Mouse (Mus musculus) intestine, embryonic 16.5 days (tissue): ENCODE measurements at regions not wholly inside any gene's neighbourhood (a gene's known extent, or its start where the extent isn't known, plus 50 kb on each side); places are given as distances from the start of the nearest gene placed in this dataset.

ENCODE experiments used
- ATAC-seq: fragments of 200-750 bp; cut with Nextera tagmentation; 2 replicates; pipeline ENCODE4 v1.8.0; 2017; ENCODE audit warnings: moderate TSS enrichment, moderate library complexity
- H3K27ac ChIP-seq: fragments of 300-500 bp; sonication (generic); 2 replicates; pipeline ENCODE4 v1.5.1; 2014; ENCODE audit warnings: mild to moderate bottlenecking, low read length
- H3K27me3 ChIP-seq: fragments of 300-500 bp; sonication (generic); replicated peaks from 2 replicates; pipeline ENCODE4 v1.6.1; 2014; ENCODE audit warnings: low read length, control low read depth, mixed read lengths; ENCODE audit not compliant: control insufficient read depth, insufficient read depth
- H3K36me3 ChIP-seq: fragments of 300-500 bp; sonication (generic); 2 replicates; pipeline ENCODE4 v1.6.1; 2014; ENCODE audit warnings: low read length, control low read depth; ENCODE audit not compliant: control insufficient read depth, insufficient read depth
- H3K4me1 ChIP-seq: fragments of 300-500 bp; sonication (generic); 2 replicates; pipeline ENCODE4 v1.6.1; 2014; ENCODE audit warnings: low read length, control low read depth, mixed read lengths; ENCODE audit not compliant: control insufficient read depth, insufficient read depth
- H3K4me2 ChIP-seq: fragments of 300-500 bp; sonication (generic); 2 replicates; pipeline ENCODE4 v1.6.1; 2014; ENCODE audit warnings: low read depth, low read length, control low read depth
- H3K4me3 ChIP-seq: fragments of 300-500 bp; sonication (generic); 2 replicates; pipeline ENCODE4 v1.5.1; 2014; ENCODE audit warnings: mild to moderate bottlenecking, low read length
- H3K9ac ChIP-seq: fragments of 300-500 bp; sonication (generic); 2 replicates; pipeline ENCODE4 v1.6.1; 2014; ENCODE audit warnings: low read depth, low read length
- H3K9me3 ChIP-seq: fragments of 300-500 bp; sonication (generic); 2 replicates; pipeline ENCODE4 v1.6.1; 2016; ENCODE audit warnings: low read length, control low read depth; ENCODE audit not compliant: control insufficient read depth
- WGBS: fragments of 180-500 bp; shearing (Covaris S2); extraction: QIAGEN DNeasy Blood & Tissue Kit; methylation state at CpG from one replicate; pipeline ENCODE4 v1.1.7; 2014; 5-methylcytosine and 5-hydroxymethylcytosine counted together

DNA sequence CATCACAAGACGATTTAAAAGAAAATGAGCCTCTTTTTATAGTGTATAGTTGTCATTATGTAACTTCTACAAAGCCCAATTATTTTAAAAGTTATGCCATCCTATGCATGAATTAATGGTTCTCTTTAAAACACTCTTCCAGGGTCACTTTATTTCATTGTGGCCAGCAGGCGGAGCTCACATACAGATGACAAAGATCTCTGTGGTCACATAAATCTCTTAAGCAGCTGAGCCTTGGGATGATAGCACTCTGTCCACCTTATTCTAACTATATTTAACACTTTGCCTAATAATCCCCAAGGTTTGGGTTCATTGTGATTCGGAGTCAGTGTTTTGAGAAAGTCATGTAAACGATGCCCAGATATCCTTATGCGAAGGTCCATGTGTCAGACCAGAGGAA, 56.9 kb upstream of the Phactr1 start:
- WGBS = 55% methylated on average over 5 of the region's 5 CpGs
- no peaks in the 10 kb centered on the region for H3K27me3 ChIP-seq
- no peak for ATAC-seq

More for the DNA sequence above, 56.9 kb upstream of the Phactr1 start:
- H3K27ac ChIP-seq = no peak overlapping the region
- H3K4me1 ChIP-seq = no peaks in the 10 kb centered on the region
- no peaks in the 10 kb centered on the region for H3K36me3 ChIP-seq
- H3K9me3 ChIP-seq = no peaks in the 10 kb centered on the region
- no peak overlapping the region for H3K4me2 ChIP-seq
- H3K4me3 ChIP-seq = no peak overlapping the region
- no peak overlapping the region for H3K9ac ChIP-seq
